Mouse (Mus musculus) spleen, adult 2 months (tissue): Measurements from ENCODE around the gene Cacna1e.

Experiments used
- CTCF ChIP-seq: fragments of 200-500 bp; IDR thresholded peaks from 2 replicates; pipeline ENCODE4 v1.5.1; 2011; ENCODE audit warnings: mild to moderate bottlenecking, inconsistent platforms; ENCODE audit not compliant: insufficient read depth, insufficient read length, insufficient replicate concordance; ENCODE audit errors: extremely low read depth
- POLR2A ChIP-seq: fragments of 200-500 bp; IDR thresholded peaks from 2 replicates; pipeline ENCODE4 v1.6.1; 2011; ENCODE audit warnings: low read depth, low read length, inconsistent platforms

- TF ChIP-seq CTCF (no peak), POLR2A (no peak)
Measured at GRCm38 (mm10) chr1:154632886-154633285, 251.4 kb downstream of the Cacna1e start.
